Mouse (Mus musculus): Measurements from ENCODE around the gene Hap1. TPM values are rescaled to one million over a fixed set of nuclear protein-coding genes. Genes with fewer than 3 reads are reported as not detected.

The Hap1 gene
- polyA plus RNA-seq, 1 experiment from 2014 or later, result 8.0 TPM

GRCm38 (mm10) chr11:100396886-100397599 is 41.1 kb upstream of the Hap1 start:
- Histone ChIP-seq H3K9ac (peak overlapping the region; percentile 96), H3K9me3 (no peaks in the 10 kb centered on the region), H3K4me2 (peak overlapping the region; percentile 92), H3K27me3 (replicated peaks) (no peaks in the 10 kb centered on the region), H3K27ac (replicated peaks) (peak overlapping the region; percentile 91), H3K36me3 (peaks cover 11% of the 10 kb centered on the region; the same call in 1 of the 2 replicates), H3K4me3 (peak overlapping the region; percentile 88), H3K4me1 (peaks cover 83% of the 10 kb centered on the region)
- no peak; the same call in none of the 2 replicates for ATAC-seq (ENCODE audit: extremely low read depth, insufficient number of reproducible peaks, low FRiP score, low TSS enrichment)
- 2% methylated on average over 42 of the region's 42 CpGs for WGBS

- Histone ChIP-seq H3K9ac (peak overlapping the region; percentile 96), H3K4me2 (peak overlapping the region; percentile 92), H3K9me3 (no peaks in the 10 kb centered on the region), H3K4me3 (peak overlapping the region; percentile 88), H3K27me3 (replicated peaks) (no peaks in the 10 kb centered on the region), H3K27ac (replicated peaks) (peak overlapping the region; percentile 91), H3K36me3 (peaks cover 11% of the 10 kb centered on the region), H3K4me1 (peaks cover 83% of the 10 kb centered on the region)
- no peak for ATAC-seq (ENCODE audit: extremely low read depth, insufficient number of reproducible peaks, low FRiP score, low TSS enrichment)
- 11% methylated on average over 17 of the region's 17 CpGs for WGBS
Observed at GRCm38 (mm10) chr11:100395861-100396631, 40.1 kb upstream of the Hap1 start.

- peak overlapping the region; percentile 96 for H3K9ac ChIP-seq
- H3K27ac ChIP-seq (replicated peaks), result peak overlapping the region; percentile 91
- peak overlapping the region; percentile 92 for H3K4me2 ChIP-seq
- peaks cover 11% of the 10 kb centered on the region for H3K36me3 ChIP-seq
- WGBS, result 11% methylated on average over 11 of the region's 11 CpGs
- H3K4me3 ChIP-seq, result peak overlapping the region; percentile 88
- no peaks in the 10 kb centered on the region for H3K9me3 ChIP-seq
- no peaks in the 10 kb centered on the region for H3K27me3 ChIP-seq (replicated peaks)
- ATAC-seq (ENCODE audit: extremely low read depth, insufficient number of reproducible peaks, low FRiP score, low TSS enrichment), result no peak
- H3K4me1 ChIP-seq, result peaks cover 83% of the 10 kb centered on the region
Observed at GRCm38 (mm10) chr11:100395200-100395599, 39.3 kb upstream of the Hap1 start.

- Histone ChIP-seq H3K9ac (peak overlapping the region; percentile 96), H3K4me1 (peaks cover 83% of the 10 kb centered on the region), H3K4me3 (peak overlapping the region; percentile 88), H3K9me3 (no peaks in the 10 kb centered on the region), H3K36me3 (peaks cover 11% of the 10 kb centered on the region), H3K4me2 (peak overlapping the region; percentile 92), H3K27ac (replicated peaks) (peak overlapping the region; percentile 91), H3K27me3 (replicated peaks) (no peaks in the 10 kb centered on the region)
- 56% methylated on average over 5 of the region's 5 CpGs for WGBS
- ATAC-seq (ENCODE audit: extremely low read depth, insufficient number of reproducible peaks, low FRiP score, low TSS enrichment), result no peak
Observed at GRCm38 (mm10) chr11:100394353-100395074, 38.6 kb upstream of the Hap1 start.

GRCm38 (mm10) chr11:100393733-100394132 is 37.8 kb upstream of the Hap1 start:
- 56% methylated on average over 7 of the region's 7 CpGs for WGBS
- Histone ChIP-seq H3K4me3 (no peak overlapping the region), H3K36me3 (peaks cover 11% of the 10 kb centered on the region), H3K9me3 (no peaks in the 10 kb centered on the region), H3K27ac (replicated peaks) (peak overlapping the region; percentile 36; the same call in 1 of the 2 replicates), H3K4me1 (peaks cover 85% of the 10 kb centered on the region), H3K4me2 (peak overlapping the region; percentile 92), H3K9ac (peak overlapping the region; percentile 58), H3K27me3 (replicated peaks) (no peaks in the 10 kb centered on the region)
- no peak for ATAC-seq (ENCODE audit: extremely low read depth, insufficient number of reproducible peaks, low FRiP score, low TSS enrichment)

GRCm38 (mm10) chr11:100392958-100393357 is 37.0 kb upstream of the Hap1 start:
- Histone ChIP-seq H3K4me2 (no peak overlapping the region), H3K4me3 (no peak overlapping the region), H3K36me3 (peaks cover 11% of the 10 kb centered on the region), H3K4me1 (peaks cover 86% of the 10 kb centered on the region), H3K27me3 (replicated peaks) (no peaks in the 10 kb centered on the region), H3K9ac (peak overlapping the region; percentile 26; the same call in 1 of the 2 replicates), H3K27ac (replicated peaks) (peak overlapping the region; percentile 92; the same call in 1 of the 2 replicates), H3K9me3 (no peaks in the 10 kb centered on the region)
- WGBS, result 77% methylated on average over 5 of the region's 5 CpGs
- ATAC-seq (ENCODE audit: extremely low read depth, insufficient number of reproducible peaks, low FRiP score, low TSS enrichment), result no peak

- 85% methylated on average over 7 of the region's 7 CpGs for WGBS
Observed at GRCm38 (mm10) chr11:100391884-100392345, 36.0 kb upstream of the Hap1 start.

GRCm38 (mm10) chr11:100391081-100391883 is 35.4 kb upstream of the Hap1 start:
- H3K9ac ChIP-seq, result peak overlapping the region; percentile 69
- no peaks in the 10 kb centered on the region for H3K9me3 ChIP-seq
- H3K27me3 ChIP-seq (replicated peaks), result no peaks in the 10 kb centered on the region
- H3K4me2 ChIP-seq, result peak overlapping the region; percentile 50
- peak; percentile 17; the same call in 1 of the 2 replicates for ATAC-seq (ENCODE audit: extremely low read depth, insufficient number of reproducible peaks, low FRiP score, low TSS enrichment)
- peaks cover 100% of the 10 kb centered on the region for H3K4me1 ChIP-seq
- 43% methylated on average over 9 of the region's 9 CpGs for WGBS
- H3K4me3 ChIP-seq, result no peak overlapping the region
- H3K36me3 ChIP-seq, result peaks cover 14% of the 10 kb centered on the region
- peak overlapping the region; percentile 92 for H3K27ac ChIP-seq (replicated peaks)

More at GRCm38 (mm10) chr11:100391884-100392345, 36.0 kb upstream of the Hap1 start:
- H3K27ac ChIP-seq (replicated peaks), result peak overlapping the region; percentile 92
- H3K9ac ChIP-seq, result no peak overlapping the region
- no peaks in the 10 kb centered on the region for H3K9me3 ChIP-seq
- no peak overlapping the region for H3K4me2 ChIP-seq
- peaks cover 11% of the 10 kb centered on the region for H3K36me3 ChIP-seq
- H3K4me3 ChIP-seq, result no peak overlapping the region
- ATAC-seq (ENCODE audit: extremely low read depth, insufficient number of reproducible peaks, low FRiP score, low TSS enrichment), result no peak
- peaks cover 96% of the 10 kb centered on the region for H3K4me1 ChIP-seq
- H3K27me3 ChIP-seq (replicated peaks), result no peaks in the 10 kb centered on the region

GRCm38 (mm10) chr11:100389931-100390445 is 34.1 kb upstream of the Hap1 start:
- WGBS, result 19% methylated on average over 8 of the region's 8 CpGs
- Histone ChIP-seq H3K4me2 (peak overlapping the region; percentile 50), H3K27me3 (replicated peaks) (no peaks in the 10 kb centered on the region), H3K27ac (replicated peaks) (peak overlapping the region; percentile 92), H3K9me3 (no peaks in the 10 kb centered on the region), H3K4me3 (peak overlapping the region; percentile 13; the same call in 1 of the 2 replicates), H3K4me1 (peaks cover 90% of the 10 kb centered on the region), H3K9ac (peak overlapping the region; percentile 69), H3K36me3 (peaks cover 27% of the 10 kb centered on the region)
- ATAC-seq (ENCODE audit: extremely low read depth, insufficient number of reproducible peaks, low FRiP score, low TSS enrichment), result no peak

- Histone ChIP-seq H3K9ac (peak overlapping the region; percentile 72), H3K27me3 (replicated peaks) (no peaks in the 10 kb centered on the region), H3K4me2 (peak overlapping the region; percentile 53), H3K36me3 (peaks cover 41% of the 10 kb centered on the region), H3K4me3 (peak overlapping the region; percentile 3; the same call in 1 of the 2 replicates), H3K4me1 (peaks cover 76% of the 10 kb centered on the region), H3K9me3 (no peaks in the 10 kb centered on the region), H3K27ac (replicated peaks) (peak overlapping the region; percentile 92)
- WGBS, result 48% methylated on average over 6 of the region's 6 CpGs
- ATAC-seq (ENCODE audit: extremely low read depth, insufficient number of reproducible peaks, low FRiP score, low TSS enrichment), result no peak
Observed at GRCm38 (mm10) chr11:100388588-100388987, 32.7 kb upstream of the Hap1 start.
